Mouse (Mus musculus): ENCODE data around the gene Galr2. TPM values are rescaled to one million over a fixed set of nuclear protein-coding genes. Genes with fewer than 3 reads are reported as not detected.

Galr2 gene
- total and polyA plus RNA-seq, 3 experiments: 0.35 to 1.2 TPM; not detected in 1

DNA sequence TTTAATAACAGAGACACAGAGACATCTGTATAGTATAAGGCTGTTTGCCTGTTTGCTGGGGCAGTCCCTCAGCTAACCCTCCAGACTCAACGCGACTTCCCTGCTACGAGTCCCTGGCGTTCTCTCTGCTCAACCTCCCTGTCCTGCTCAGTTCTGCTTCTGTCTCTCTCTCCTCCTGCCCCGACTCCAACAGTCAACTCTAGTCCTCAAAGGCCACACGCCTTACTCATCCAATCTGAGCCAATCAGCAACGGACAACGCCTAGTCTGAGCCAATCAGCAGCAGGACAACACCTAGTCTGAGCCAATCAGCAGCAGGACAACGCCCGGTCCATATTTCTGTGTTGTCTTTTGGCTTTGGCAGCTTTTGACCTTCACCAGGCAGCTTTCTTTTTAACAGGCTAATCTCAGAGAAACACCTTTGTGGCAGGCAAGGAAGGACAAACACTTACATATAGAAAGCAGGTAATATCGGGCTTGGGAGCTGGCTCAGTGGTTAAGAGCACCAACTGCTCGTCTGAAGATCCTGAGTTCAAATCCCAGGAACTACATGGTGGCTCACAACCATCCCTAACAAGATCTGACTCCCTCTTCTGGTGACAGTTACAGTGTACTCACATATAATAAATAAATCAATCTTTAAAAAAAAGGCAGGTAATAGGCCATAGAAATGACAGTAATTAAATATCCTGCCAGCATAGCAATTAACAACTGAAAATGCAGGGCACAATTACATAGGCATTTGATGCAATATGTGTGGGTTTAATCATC, 27.2 kb downstream of the Galr2 start (continued):
- TF ChIP-seq POLR2AphosphoS5 (IDR thresholded peaks at IDR 0.05; ENCODE audit: borderline replicate concordance, low read depth, low read length) (peak; percentile 93; the same call in 1 of the 2 replicates), SMC3 (IDR thresholded peaks at IDR 0.05; ENCODE audit: low read depth, low read length) (no peak), USF2 (IDR thresholded peaks at IDR 0.05; ENCODE audit: borderline replicate concordance in 1 of 2, insufficient read depth in 1 of 2, low read depth in 1 of 2, low read length in 2 of 2) (no peak), SIN3A (IDR thresholded peaks at IDR 0.05; ENCODE audit: low read length) (peak; percentile 62)

- Histone ChIP-seq H3K27ac (ENCODE audit: control insufficient read depth, low read depth, low read length) (peak overlapping the region; percentile 55), H3K27me3 (ENCODE audit: control insufficient read depth in 1 of 2, insufficient read depth in 2 of 2, low read length in 2 of 2) (no peaks in the 10 kb centered on the region), H3K4me3 (ENCODE audit: control insufficient read depth in 1 of 2, insufficient read depth in 1 of 2, low read depth in 2 of 2, low read length in 2 of 2) (peak overlapping the region in 1 of 2 experiments; percentile 33; a peak in 2 of 4 replicates), H3K9ac (ENCODE audit: control insufficient read depth, low read depth, low read length, poor library complexity, severe bottlenecking) (peak overlapping the region; percentile 32), H3K4me1 (ENCODE audit: control insufficient read depth in 1 of 2, insufficient read depth in 2 of 2, low read length in 2 of 2) (peaks cover 9 to 16% of the 10 kb centered on the region in 2 experiments), H3K79me2 (ENCODE audit: control insufficient read depth, insufficient read depth, low read length, poor library complexity) (peaks cover 3% of the 10 kb centered on the region; the same call in 1 of the 2 replicates), H3K9me3 (replicated peaks; ENCODE audit: insufficient read depth, low read length) (no peaks in the 10 kb centered on the region), H3K36me3 (ENCODE audit: control insufficient read depth in 1 of 2, insufficient read depth in 2 of 2, low read length in 2 of 2) (peaks cover 0 to 11% of the 10 kb centered on the region in 2 experiments; a peak in 2 of 4 replicates)
- DNase-seq (ENCODE audit: low read depth, low spot score): peak; percentile 79
- no peak for TF ChIP-seq CTCF (IDR thresholded peaks at IDR 0.05 in 2 of 3, conservative IDR thresholded peaks at IDR 0.05 in 1 of 3; ENCODE audit: control insufficient read depth in 1 of 3, insufficient read depth in 1 of 3, low read depth in 2 of 3, low read length in 3 of 3, poor library complexity in 1 of 3, severe bottlenecking in 1 of 3)
- TF ChIP-seq TAL1 (IDR thresholded peaks at IDR 0.05; ENCODE audit: low read length): peak; percentile 23; the same call in 1 of the 2 replicates
- TF ChIP-seq NELFE (IDR thresholded peaks at IDR 0.05; ENCODE audit: low read depth, low read length): no peak
- no peak for TF ChIP-seq ZMIZ1 (IDR thresholded peaks at IDR 0.05; ENCODE audit: low read depth, low read length)
- TF ChIP-seq MAZ (IDR thresholded peaks at IDR 0.05; ENCODE audit: low read depth, low read length): peak; percentile 34; the same call in 1 of the 2 replicates
- TF ChIP-seq MAFK (IDR thresholded peaks at IDR 0.05; ENCODE audit: borderline replicate concordance, low read depth, low read length): no peak
- 0 out of 2 replicates have a peak, but pooled peaks have one; percentile 14 for TF ChIP-seq HCFC1 (IDR thresholded peaks at IDR 0.05; ENCODE audit: low read depth, low read length)
- TF ChIP-seq CHD2 (IDR thresholded peaks at IDR 0.05; ENCODE audit: low read length): no peak
- TF ChIP-seq POLR2AphosphoS5 (IDR thresholded peaks at IDR 0.05; ENCODE audit: borderline replicate concordance, low read depth, low read length): no peak
- TF ChIP-seq JUND (IDR thresholded peaks at IDR 0.05; ENCODE audit: low read depth, low read length): no peak
- TF ChIP-seq MEF2A (IDR thresholded peaks at IDR 0.05; ENCODE audit: extremely low read depth, insufficient replicate concordance, low read depth, low read length, poor library complexity, severe bottlenecking): no peak
- no peak for TF ChIP-seq RAD21 (IDR thresholded peaks at IDR 0.05; ENCODE audit: low read depth, low read length)
- TF ChIP-seq MAX (IDR thresholded peaks at IDR 0.05; ENCODE audit: low read length): no peak
- 0 out of 2 replicates have a peak, but pooled peaks have one; percentile 21 for TF ChIP-seq MYC (IDR thresholded peaks at IDR 0.05; ENCODE audit: low read depth, low read length)
- peak; percentile 47 to 59; a peak in 3 of 4 replicates for TF ChIP-seq EP300 (IDR thresholded peaks at IDR 0.05; ENCODE audit: low read depth in 1 of 2, low read length in 2 of 2)
- TF ChIP-seq SIN3A (IDR thresholded peaks at IDR 0.05; ENCODE audit: low read length): peak; percentile 70; the same call in 1 of the 2 replicates
- TF ChIP-seq MYB (IDR thresholded peaks at IDR 0.05; ENCODE audit: low read depth, low read length): peak; percentile 59; the same call in 1 of the 2 replicates
- peak; percentile 58 for TF ChIP-seq ETS1 (IDR thresholded peaks at IDR 0.05; ENCODE audit: low read depth, low read length)
- peak; percentile 25; the same call in 1 of the 2 replicates for TF ChIP-seq KAT2A (conservative IDR thresholded peaks at IDR 0.05; ENCODE audit: low read depth, low read length)
- TF ChIP-seq TCF12 (IDR thresholded peaks at IDR 0.05; ENCODE audit: low read depth, low read length): peak; percentile 30; the same call in 1 of the 2 replicates
- peak; percentile 3; the same call in 1 of the 2 replicates for TF ChIP-seq SMC3 (IDR thresholded peaks at IDR 0.05; ENCODE audit: low read depth, low read length)
- TF ChIP-seq GATA1 (IDR thresholded peaks at IDR 0.05; ENCODE audit: low read depth, low read length): peak; percentile 48; the same call in 1 of the 2 replicates
- TF ChIP-seq ELF1 (IDR thresholded peaks at IDR 0.05; ENCODE audit: low read depth, low read length): peak; percentile 77
Observed at GRCm38 (mm10) chr11:116309601-116310000, 28.9 kb downstream of the Galr2 start.
